Mouse (Mus musculus) heart, adult 2 months (tissue): ENCODE measurements at regions not wholly inside any gene's neighbourhood (a gene's known extent, or its start where the extent isn't known, plus 50 kb on each side); places are given as distances from the start of the nearest gene placed in this dataset.

Source experiments
- CTCF ChIP-seq: fragments of 200-600 bp; IDR thresholded peaks from 2 replicates; pipeline ENCODE4 v1.8.1; 2022; ENCODE audit warnings: antibody characterized with exemption, mild to moderate bottlenecking, moderate library complexity
- EP300 ChIP-seq: fragments of 200-500 bp; IDR thresholded peaks from 2 replicates; pipeline ENCODE4 v1.6.1; 2011; ENCODE audit warnings: low read depth, low read length, control low read depth; ENCODE audit not compliant: insufficient read depth
- POLR2A ChIP-seq: fragments of 200-500 bp; IDR thresholded peaks from 2 replicates; pipeline ENCODE4 v1.6.1; 2011; ENCODE audit warnings: mild to moderate bottlenecking, low read depth, low read length, control low read depth; ENCODE audit not compliant: insufficient read depth

GRCm38 (mm10) chr6:135493983-135494382 lies 131.6 kb downstream of the Emp1 start:
- TF ChIP-seq CTCF: no peak
- TF ChIP-seq EP300: no peak
- no peak for TF ChIP-seq POLR2A
